Mouse (Mus musculus) intestine, embryonic 14.5 days (tissue): ENCODE measurements around the gene Hpf1. TPM values are rescaled to one million over a fixed set of nuclear protein-coding genes. Genes with fewer than 3 reads are reported as not detected.

Source experiments
- ATAC-seq: fragments of 200-750 bp; cut with Nextera tagmentation; replicated peaks from 2 replicates; pipeline ENCODE4 v1.8.0; 2017; ENCODE audit warnings: low read depth, moderate number of reproducible peaks, moderate TSS enrichment, moderate library complexity; ENCODE audit not compliant: low FRiP score, low TSS enrichment
- DNase-seq: peaks from one replicate; pipeline ENCODE4 v3.0.0-alpha.2; 2018; ENCODE audit warnings: low spot score
- H3K27ac ChIP-seq: fragments of 300-500 bp; sonication (generic); 2 replicates; pipeline ENCODE4 v1.5.1; 2014; ENCODE audit warnings: low read depth, mild to moderate bottlenecking, control low read depth
- H3K27me3 ChIP-seq: fragments of 300-500 bp; sonication (generic); replicated peaks from 2 replicates; pipeline ENCODE4 v1.6.1; 2014; ENCODE audit warnings: low read length, control low read depth; ENCODE audit not compliant: control insufficient read depth, insufficient read depth
- H3K36me3 ChIP-seq: fragments of 300-500 bp; sonication (generic); 2 replicates; pipeline ENCODE4 v1.6.1; 2014; ENCODE audit warnings: low read length, control low read depth; ENCODE audit not compliant: control insufficient read depth, insufficient read depth
- H3K4me1 ChIP-seq: fragments of 300-500 bp; sonication (generic); replicated peaks from 2 replicates; pipeline ENCODE4 v1.6.1; 2014; ENCODE audit warnings: low read length, control low read depth, mixed read lengths; ENCODE audit not compliant: control insufficient read depth, insufficient read depth
- H3K4me2 ChIP-seq: fragments of 300-500 bp; sonication (generic); 2 replicates; pipeline ENCODE4 v1.6.1; 2014; ENCODE audit warnings: low read length
- H3K4me3 ChIP-seq: fragments of 300-500 bp; sonication (generic); 2 replicates; pipeline ENCODE4 v1.5.1; 2014; ENCODE audit warnings: low read depth, low read length, control low read depth, mixed read lengths
- H3K9ac ChIP-seq: fragments of 300-500 bp; sonication (generic); 2 replicates; pipeline ENCODE4 v1.6.1; 2014; ENCODE audit warnings: mild to moderate bottlenecking, low read length
- H3K9me3 ChIP-seq: fragments of 300-500 bp; sonication (generic); 2 replicates; pipeline ENCODE4 v1.6.1; 2016; ENCODE audit warnings: low read length, control low read depth; ENCODE audit not compliant: control insufficient read depth
- WGBS: fragments of 180-500 bp; shearing (Covaris S2); extraction: QIAGEN DNeasy Blood & Tissue Kit; methylation state at CpG from one replicate; pipeline ENCODE4 v1.1.7; 2014; 5-methylcytosine and 5-hydroxymethylcytosine counted together
- polyA plus RNA-seq: library from polyadenylated mRNA; unstranded; fragments of >200 nt; fragmentation: Nextera tagmentation; extraction: Ambion mirVana; gene quantifications from 2 replicates; pipeline ENCODE4 v1.2.1, GENCODE M21; 2014

Gene Hpf1
- polyA plus RNA-seq = 89.2 and 91.1 TPM in 2 replicates

DNA sequence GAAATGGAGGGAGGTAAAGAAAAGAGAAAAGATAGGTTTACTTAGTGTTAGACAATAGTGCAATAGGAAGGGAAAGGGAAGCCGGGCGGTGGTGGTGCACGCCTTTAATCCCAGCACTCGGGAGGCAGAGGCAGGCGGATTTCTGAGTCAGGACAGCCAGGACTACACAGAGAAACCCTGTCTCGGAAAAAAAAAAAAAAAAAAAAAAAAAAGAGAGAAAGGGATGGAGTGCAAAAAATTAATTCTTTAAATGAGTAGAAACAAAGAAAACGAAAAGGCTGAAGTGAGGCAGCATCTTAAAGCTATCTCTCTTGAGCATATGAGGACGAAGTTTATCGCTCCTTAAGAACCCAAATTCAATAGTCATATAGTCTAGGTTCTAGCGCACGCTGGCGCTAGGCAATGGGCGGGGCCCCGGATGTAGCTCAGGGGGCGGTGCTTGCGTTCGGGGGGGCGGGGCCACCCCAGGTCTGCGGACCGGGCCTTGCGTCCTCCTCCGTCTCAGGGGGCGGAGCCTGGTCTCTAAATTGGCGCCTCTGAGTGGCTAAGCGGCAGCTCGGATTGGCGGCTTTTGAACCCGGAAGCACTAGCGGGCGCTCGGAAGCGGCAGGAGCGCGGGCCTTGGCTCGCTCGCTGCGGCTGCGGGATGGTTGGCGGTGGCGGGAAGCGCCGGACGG, at the start of gene Hpf1:
TSS of gene Hpf1 (plus strand) at position 576 of the 677 bp plus-strand sequence.
- peak within 1 kb of the TSS; percentile 70 for H3K9ac ChIP-seq
- peaks cover 11% of the 10 kb centered on the region for H3K4me1 ChIP-seq
- H3K36me3 ChIP-seq = peaks cover 7% of the 10 kb centered on the region; the same call in 1 of the 2 replicates
- H3K4me3 ChIP-seq = peak within 1 kb of the TSS; percentile 63
- 6% methylated on average over 41 of the region's 43 CpGs for WGBS
- no peaks in the 10 kb centered on the region for H3K9me3 ChIP-seq
- peak within 1 kb of the TSS; percentile 68 for H3K4me2 ChIP-seq
- ATAC-seq = peak; percentile 98
- no peaks in the 10 kb centered on the region for H3K27me3 ChIP-seq
- peak; percentile 92 for DNase-seq
- no peak within 1 kb of the TSS for H3K27ac ChIP-seq

- Histone ChIP-seq H3K4me1 (no peaks in the 10 kb centered on the region), H3K27me3 (no peaks in the 10 kb centered on the region), H3K4me3 (no peak overlapping the region), H3K4me2 (no peak overlapping the region), H3K36me3 (no peaks in the 10 kb centered on the region), H3K9me3 (no peaks in the 10 kb centered on the region), H3K27ac (no peak overlapping the region), H3K9ac (no peak overlapping the region)
- ATAC-seq (no peak), DNase-seq (peak; percentile 13)
- WGBS = 59% methylated on average over 6 of the region's 6 CpGs
Observed at GRCm38 (mm10) chr8:60842388-60842787, 47.8 kb upstream of the Hpf1 start.

DNA sequence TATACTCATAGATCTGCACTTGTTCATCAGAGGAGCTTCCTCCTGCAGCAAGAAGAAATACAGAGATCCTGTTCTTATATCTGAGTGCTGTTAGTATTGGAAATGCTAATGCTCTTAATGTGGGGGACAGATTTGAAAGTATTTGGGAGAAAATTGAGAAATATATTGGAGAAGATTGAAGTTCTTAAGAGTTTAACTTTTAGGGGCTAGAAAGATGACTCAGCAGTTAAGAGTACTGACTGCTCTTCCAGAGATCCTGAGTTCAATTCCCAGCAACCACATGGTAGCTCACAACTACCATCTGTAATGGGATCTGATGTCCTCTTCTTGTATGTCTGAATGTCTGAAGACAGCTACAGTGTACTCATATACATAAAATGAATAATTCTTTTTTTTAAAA, 32.7 kb upstream of the Hpf1 start:
- Histone ChIP-seq H3K36me3 (no peaks in the 10 kb centered on the region), H3K9me3 (no peaks in the 10 kb centered on the region), H3K4me2 (no peak overlapping the region), H3K4me3 (no peak overlapping the region), H3K4me1 (no peaks in the 10 kb centered on the region), H3K27me3 (no peaks in the 10 kb centered on the region), H3K9ac (no peak overlapping the region), H3K27ac (no peak overlapping the region)
- no peak for DNase-seq
- no peak for ATAC-seq

DNA sequence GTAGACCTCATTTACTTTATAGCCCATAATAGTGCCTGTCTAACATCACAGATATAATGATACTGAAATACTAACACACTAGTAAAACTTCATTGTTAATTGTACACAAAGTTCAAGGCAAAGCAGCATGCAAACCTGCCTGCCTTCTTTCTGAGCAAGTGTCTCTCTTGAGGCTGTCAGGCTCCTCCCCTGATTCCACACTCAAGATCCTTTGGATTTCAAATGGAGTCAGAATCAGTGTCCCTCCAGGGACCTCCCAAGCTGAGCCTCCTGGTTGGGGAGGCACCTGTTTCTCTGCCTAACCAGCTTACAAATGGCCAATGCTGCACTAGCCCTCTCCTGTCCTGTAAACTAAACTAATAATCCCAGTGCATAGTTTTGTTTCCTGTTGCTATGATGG, 32.1 kb upstream of the Hpf1 start:
- Histone ChIP-seq H3K4me2 (no peak overlapping the region), H3K27ac (no peak overlapping the region), H3K4me1 (no peaks in the 10 kb centered on the region), H3K36me3 (no peaks in the 10 kb centered on the region), H3K4me3 (no peak overlapping the region), H3K9me3 (no peaks in the 10 kb centered on the region), H3K27me3 (no peaks in the 10 kb centered on the region), H3K9ac (no peak overlapping the region)
- DNase-seq (no peak), ATAC-seq (no peak)

- 72% methylated on average over 4 of the region's 4 CpGs for WGBS
- no peak for ATAC-seq
- H3K4me3 ChIP-seq = no peak overlapping the region
Observed at GRCm38 (mm10) chr8:60858911-60859476, 31.2 kb upstream of the Hpf1 start.

GRCm38 (mm10) chr8:60859605-60860004, 30.6 kb upstream of the Hpf1 start:
- H3K4me2 ChIP-seq = no peak overlapping the region
- DNase-seq = no peak
- WGBS = 64% methylated on average over 9 of the region's 9 CpGs
- no peaks in the 10 kb centered on the region for H3K4me1 ChIP-seq
- no peaks in the 10 kb centered on the region for H3K9me3 ChIP-seq
- no peak overlapping the region for H3K4me3 ChIP-seq
- no peak overlapping the region for H3K9ac ChIP-seq
- H3K36me3 ChIP-seq = no peaks in the 10 kb centered on the region
- no peak overlapping the region for H3K27ac ChIP-seq
- H3K27me3 ChIP-seq = no peaks in the 10 kb centered on the region
- ATAC-seq = no peak

More at GRCm38 (mm10) chr8:60858911-60859476, 31.2 kb upstream of the Hpf1 start:
- no peaks in the 10 kb centered on the region for H3K4me1 ChIP-seq
- no peak overlapping the region for H3K9ac ChIP-seq
- no peak overlapping the region for H3K4me2 ChIP-seq
- no peaks in the 10 kb centered on the region for H3K36me3 ChIP-seq
- H3K27me3 ChIP-seq = no peaks in the 10 kb centered on the region
- no peak for DNase-seq
- no peaks in the 10 kb centered on the region for H3K9me3 ChIP-seq
- H3K27ac ChIP-seq = no peak overlapping the region

- WGBS = 70% methylated on average over 3 of the region's 3 CpGs
- no peaks in the 10 kb centered on the region for H3K4me1 ChIP-seq
Observed at GRCm38 (mm10) chr8:60860749-60861148, 29.5 kb upstream of the Hpf1 start.

GRCm38 (mm10) chr8:60861783-60862182, 28.4 kb upstream of the Hpf1 start:
- H3K9ac ChIP-seq = no peak overlapping the region
- no peaks in the 10 kb centered on the region for H3K36me3 ChIP-seq
- no peaks in the 10 kb centered on the region for H3K27me3 ChIP-seq
- H3K27ac ChIP-seq = no peak overlapping the region
- WGBS = 86% methylated on average over 6 of the region's 6 CpGs
- no peaks in the 10 kb centered on the region for H3K9me3 ChIP-seq
- H3K4me1 ChIP-seq = no peaks in the 10 kb centered on the region
- H3K4me3 ChIP-seq = no peak overlapping the region
- ATAC-seq = no peak
- no peak for DNase-seq
- H3K4me2 ChIP-seq = no peak overlapping the region

More at GRCm38 (mm10) chr8:60860749-60861148, 29.5 kb upstream of the Hpf1 start:
- Histone ChIP-seq H3K4me2 (no peak overlapping the region), H3K36me3 (no peaks in the 10 kb centered on the region), H3K27me3 (no peaks in the 10 kb centered on the region), H3K9me3 (no peaks in the 10 kb centered on the region), H3K27ac (no peak overlapping the region), H3K9ac (no peak overlapping the region), H3K4me3 (no peak overlapping the region)
- DNase-seq (no peak), ATAC-seq (no peak)

GRCm38 (mm10) chr8:60864875-60865274, 25.3 kb upstream of the Hpf1 start:
- H3K9ac ChIP-seq = no peak overlapping the region
- no peak overlapping the region for H3K27ac ChIP-seq
- WGBS = 52% methylated on average over 6 of the region's 6 CpGs
- no peaks in the 10 kb centered on the region for H3K27me3 ChIP-seq
- DNase-seq (no peak), ATAC-seq (no peak)
- no peak overlapping the region for H3K4me3 ChIP-seq
- no peaks in the 10 kb centered on the region for H3K36me3 ChIP-seq
- H3K4me1 ChIP-seq = no peaks in the 10 kb centered on the region
- H3K4me2 ChIP-seq = no peak overlapping the region
- no peaks in the 10 kb centered on the region for H3K9me3 ChIP-seq
